Mouse (Mus musculus) cortical plate, adult 2 months (tissue): ENCODE results near the gene Ptpra.
"Not testable (repeated sequence)": the region's sequence is repeated elsewhere in the genome, so short reads cannot be mapped to it uniquely, and the experiment has no call there.

Experiments used
- CTCF ChIP-seq: fragments of 200-500 bp; IDR thresholded peaks from 2 replicates; pipeline ENCODE4 v1.5.1; 2011; ENCODE audit warnings: mild to moderate bottlenecking, control low read depth, low read length; ENCODE audit not compliant: insufficient read depth; ENCODE audit errors: extremely low read depth
- POLR2A ChIP-seq: fragments of 200-500 bp; IDR thresholded peaks from 2 replicates; pipeline ENCODE4 v1.6.1; 2011; ENCODE audit warnings: mild to moderate bottlenecking, low read length, control low read depth; ENCODE audit not compliant: insufficient read depth; ENCODE audit errors: extremely low read depth

DNA sequence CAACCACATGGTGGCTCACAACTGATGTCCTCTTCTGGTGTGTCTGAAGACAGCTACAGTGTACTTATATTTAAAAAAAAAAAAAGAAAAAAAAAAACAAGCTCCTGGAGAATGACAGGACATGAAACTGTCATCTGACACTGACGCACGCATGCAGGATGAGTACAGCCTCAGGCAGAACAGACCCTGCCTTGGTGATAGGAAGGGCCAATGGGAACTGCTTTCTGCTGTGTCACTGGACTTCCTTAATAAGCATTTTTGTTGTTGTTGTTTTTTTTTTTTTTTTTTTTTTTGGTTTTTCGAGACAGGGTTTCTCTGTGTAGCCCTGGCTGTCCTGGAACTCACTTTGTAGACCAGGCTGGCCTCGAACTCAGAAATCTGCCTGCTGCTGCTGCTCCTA is 75.4 kb downstream of the Ptpra start:
- not testable (repeated sequence) for TF ChIP-seq CTCF, POLR2A
